Mouse (Mus musculus) E14TG2a.4 (cell line): ENCODE measurements around the gene Def8.

Source experiments
- CTCF ChIP-seq: conservative IDR thresholded peaks from 2 replicates; pipeline ENCODE4 v1.5.1; 2014; ENCODE audit warnings: low read length
- NANOG ChIP-seq: IDR thresholded peaks from 2 replicates; pipeline ENCODE4 v1.6.1; 2014; ENCODE audit warnings: borderline replicate concordance, low read length, mixed read lengths
- POU5F1 ChIP-seq: IDR thresholded peaks from 2 replicates; pipeline ENCODE4 v1.6.1; 2014; ENCODE audit warnings: low read length, borderline replicate concordance

DNA sequence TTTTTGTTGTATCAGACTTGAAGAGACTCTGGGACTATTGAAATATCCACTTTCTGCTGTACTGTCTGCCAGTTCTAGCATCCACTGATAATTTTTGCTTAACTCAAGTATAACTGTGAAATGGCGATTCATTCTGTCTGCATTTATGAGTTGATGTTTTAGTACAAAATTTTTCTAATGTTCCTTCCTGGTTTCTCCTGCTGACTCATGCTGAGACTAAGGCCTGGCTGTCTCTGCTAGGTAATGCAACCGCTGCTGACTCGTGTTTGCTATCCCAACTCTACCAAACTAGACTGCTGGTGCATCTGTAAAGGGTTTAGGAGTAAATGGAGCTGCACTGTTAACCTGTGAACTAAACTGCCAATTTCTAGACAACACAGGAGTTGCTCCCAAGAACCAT lies 44.1 kb downstream of the Def8 start:
- no peak for TF ChIP-seq CTCF
- TF ChIP-seq NANOG: no peak
- TF ChIP-seq POU5F1: no peak
